Mouse (Mus musculus): ENCODE measurements around the gene Epb41.
A peak's percentile ranks its signal among the peaks of the same experiment; 100 is the strongest.

Epb41 gene

GRCm38 (mm10) chr4:131918711-131919500, 156.2 kb downstream of the Epb41 start:
- peak; percentile 97 for DNase-seq

GRCm38 (mm10) chr4:131918026-131918533, 157.0 kb downstream of the Epb41 start:
- DNase-seq: peak; percentile 91

DNA sequence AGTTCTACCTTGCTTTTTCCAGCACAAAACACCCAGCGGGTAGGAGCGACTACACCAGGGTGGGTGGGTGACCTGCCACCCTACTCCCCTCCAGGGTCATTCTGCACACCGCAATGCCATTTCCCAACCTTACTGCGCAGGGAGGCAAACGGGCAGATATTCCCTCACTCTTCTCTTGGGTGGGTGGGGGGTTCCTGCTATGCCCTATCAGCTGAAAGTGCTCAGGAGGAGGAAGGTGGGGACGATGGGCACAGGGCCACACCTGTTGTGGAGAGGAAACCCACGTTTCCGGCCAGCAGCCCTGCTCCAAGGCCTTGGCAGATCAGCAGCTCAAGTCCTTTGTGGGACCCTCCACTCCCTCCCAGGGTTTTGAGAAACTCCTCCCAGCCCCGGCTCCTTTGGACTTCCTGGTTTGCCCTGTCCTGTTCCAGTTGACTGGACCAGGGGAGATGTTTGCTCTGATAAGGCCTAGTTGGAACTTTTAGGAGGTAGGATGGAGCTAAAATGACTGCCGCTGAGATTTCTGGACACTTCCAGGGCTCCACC, 158.0 kb downstream of the Epb41 start:
- peak; percentile 95 for DNase-seq

DNA sequence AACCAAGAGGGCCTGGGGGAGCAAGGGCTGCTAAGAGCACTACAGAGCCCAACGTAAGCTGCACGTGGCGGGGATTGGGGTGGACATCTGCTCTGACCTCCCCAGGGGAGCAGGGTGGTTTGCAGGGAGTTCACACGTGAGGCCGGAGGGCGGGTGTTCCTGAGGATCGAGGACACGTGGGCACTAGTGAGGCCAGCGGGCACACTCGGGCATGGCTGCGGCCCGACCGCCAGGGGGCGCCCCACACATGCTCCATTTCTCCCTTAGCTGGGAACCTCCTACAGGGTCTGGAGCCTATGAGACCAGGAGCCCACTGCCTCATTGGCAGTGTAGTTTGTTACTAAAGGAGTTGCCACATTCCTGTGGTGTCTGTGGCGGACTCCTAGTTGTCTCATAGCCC, 158.7 kb downstream of the Epb41 start:
- DNase-seq: peak; percentile 98

GRCm38 (mm10) chr4:131915821-131916328, 159.2 kb downstream of the Epb41 start:
- peak; percentile 91 for DNase-seq

GRCm38 (mm10) chr4:131914891-131915469, 160.1 kb downstream of the Epb41 start:
- peak; percentile 91 for DNase-seq

GRCm38 (mm10) chr4:131914046-131914643, 161.0 kb downstream of the Epb41 start:
- DNase-seq: no peak

DNA sequence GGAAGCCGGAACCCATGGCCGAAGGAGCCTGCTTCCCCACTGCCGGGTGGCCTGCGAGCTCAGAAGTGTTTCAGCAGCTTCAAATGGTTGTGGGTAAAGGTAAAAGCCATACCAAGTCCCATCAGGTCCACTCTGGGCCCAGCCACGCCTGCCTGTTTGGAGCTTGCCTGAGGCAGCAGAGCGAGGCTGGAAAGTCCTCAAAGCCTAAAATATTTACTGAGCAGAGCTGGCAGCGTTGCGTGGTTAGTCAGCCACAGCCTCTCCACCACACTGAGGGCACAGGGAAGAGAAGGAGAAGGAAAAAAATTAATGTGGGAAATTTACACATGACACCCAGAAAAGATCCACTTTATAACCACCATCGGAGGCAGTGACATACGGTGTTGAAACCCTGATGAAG, 161.6 kb downstream of the Epb41 start:
- DNase-seq: no peak

- peak; percentile 83 for DNase-seq
These were observed 163.6 kb downstream of the Epb41 start for GRCm38 (mm10) chr4:131911521-131911920.

- DNase-seq: peak; percentile 97
These were observed 164.7 kb downstream of the Epb41 start for GRCm38 (mm10) chr4:131910237-131910994.

GRCm38 (mm10) chr4:131907912-131908311, 167.2 kb downstream of the Epb41 start:
- no peak for DNase-seq

DNA sequence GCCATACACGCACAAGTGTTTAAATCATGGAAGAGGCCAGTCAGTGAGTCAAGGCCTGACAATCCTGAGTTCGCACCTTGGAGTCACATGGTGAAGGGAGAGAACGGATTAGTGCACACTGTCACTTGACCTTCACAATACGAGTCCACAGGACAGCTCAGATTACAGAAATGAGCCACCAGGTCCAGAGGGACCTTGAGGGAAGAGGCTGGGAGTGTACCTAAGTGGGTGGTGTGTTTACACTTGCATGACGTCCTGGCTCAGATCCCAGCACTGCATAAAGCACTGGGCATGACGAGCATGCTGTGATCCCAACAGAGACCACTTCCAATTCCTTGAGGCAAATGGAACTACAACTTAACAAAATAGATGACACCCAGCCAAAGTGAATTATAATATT, 168.7 kb downstream of the Epb41 start:
- no peak for DNase-seq

GRCm38 (mm10) chr4:131904478-131904877, 170.6 kb downstream of the Epb41 start:
- DNase-seq: no peak

DNA sequence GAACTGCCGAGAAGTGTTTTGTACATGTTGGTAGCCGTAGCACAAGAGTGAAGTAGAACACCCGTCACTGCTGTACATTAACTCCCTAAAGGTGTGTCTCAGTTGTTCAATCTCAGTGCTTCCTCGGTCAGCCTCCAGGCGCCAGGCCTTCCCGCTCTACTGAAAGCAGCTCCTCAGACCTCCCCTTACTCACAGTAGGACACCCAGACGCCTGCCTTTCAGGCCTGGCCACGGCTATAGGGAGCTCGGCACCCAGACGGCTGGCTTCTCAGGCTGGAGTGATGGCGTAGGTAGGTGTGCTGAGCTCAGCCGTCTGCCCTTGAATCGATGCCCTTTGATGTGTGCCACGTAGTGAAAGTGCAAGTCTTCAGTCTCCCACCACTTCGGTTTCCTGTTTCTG, 174.0 kb downstream of the Epb41 start:
- peak; percentile 86 for DNase-seq

DNA sequence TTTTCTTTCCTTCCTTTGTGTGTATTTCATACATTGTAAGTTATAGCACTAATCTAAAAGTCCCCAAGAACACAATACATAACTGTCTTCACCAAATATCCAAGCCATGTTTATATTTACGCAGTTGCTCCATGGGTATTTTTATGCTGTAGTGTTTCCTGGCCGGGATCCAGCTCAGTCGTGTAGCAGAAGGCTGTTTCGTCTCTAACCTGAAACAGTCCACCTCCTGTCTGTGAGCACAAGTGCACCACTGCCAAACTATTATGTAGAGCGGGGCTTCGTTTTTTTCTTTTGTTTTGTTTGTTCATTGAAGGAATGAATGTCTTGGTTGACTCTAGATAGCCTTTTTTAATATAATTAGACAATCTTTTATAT, 176.0 kb downstream of the Epb41 start:
- peak; percentile 85 for DNase-seq

DNA sequence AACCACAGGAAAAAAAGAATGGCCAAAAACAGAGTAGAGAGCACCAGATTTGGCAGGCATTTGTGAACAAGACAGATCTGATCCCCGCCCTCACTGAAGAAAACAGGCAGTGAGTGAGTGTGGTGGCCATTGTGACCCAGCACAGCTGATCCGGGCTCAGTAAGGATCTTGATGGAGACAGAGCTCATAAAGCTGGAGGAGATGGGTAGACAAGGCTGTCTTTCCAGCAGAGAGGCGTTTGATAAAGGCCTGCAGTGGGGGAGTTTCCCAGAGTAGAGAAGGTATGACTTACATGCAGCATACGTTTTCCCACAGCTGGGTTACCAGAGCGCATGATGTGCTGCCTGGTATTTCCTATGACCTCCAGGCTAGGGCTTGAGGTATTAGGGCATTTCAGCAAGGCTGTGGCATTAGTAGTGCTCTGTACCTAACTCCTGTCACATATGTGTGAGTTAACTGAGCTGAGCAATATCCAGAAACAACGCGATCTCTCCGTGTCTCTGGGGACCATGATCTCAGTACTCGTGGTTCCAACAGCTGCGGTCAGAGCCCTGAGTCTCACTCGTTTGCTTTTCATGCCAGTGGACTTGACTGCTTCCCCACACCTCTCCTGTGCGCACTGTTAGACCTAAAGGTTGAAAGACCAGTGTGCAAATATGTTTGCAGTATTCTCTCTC, 176.5 kb downstream of the Epb41 start:
- peak; percentile 96 for DNase-seq

DNA sequence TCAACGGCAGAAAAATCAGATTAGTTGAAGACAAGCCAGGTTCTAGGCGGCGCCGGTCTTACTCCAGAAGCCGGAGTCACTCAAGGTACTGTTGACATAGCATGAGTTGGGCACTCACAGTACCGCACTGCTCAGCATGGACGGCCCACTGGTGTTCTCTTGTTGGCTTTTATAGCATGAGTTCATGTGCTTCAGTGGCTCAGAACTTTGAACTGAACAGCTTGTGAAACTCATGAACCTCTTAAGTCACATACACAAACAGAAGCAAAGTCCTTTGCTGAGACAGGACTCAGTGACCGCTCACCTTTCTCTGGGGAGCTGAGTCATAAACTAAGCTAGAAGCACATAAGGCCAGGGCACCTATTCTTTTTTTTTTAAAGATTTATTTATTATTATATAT, 177.3 kb downstream of the Epb41 start:
- no peak for DNase-seq

DNA sequence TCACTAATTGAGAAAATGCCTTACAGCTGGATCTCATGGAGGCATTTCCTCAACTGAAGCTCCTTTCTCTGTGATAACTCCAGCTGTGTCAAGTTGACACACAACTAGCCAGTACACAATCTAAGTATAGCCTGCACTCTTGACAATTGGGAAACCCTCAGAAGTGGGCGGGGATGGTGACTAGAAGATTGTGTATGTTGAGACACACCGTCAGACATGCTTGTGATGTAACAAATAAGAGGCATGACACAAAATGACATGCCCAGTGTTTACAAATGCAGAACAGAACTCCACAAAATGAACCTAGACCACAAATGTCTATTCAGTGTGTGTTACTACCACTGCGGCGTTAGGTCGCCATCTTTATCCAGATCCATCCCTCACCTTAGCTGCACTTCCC, 178.0 kb downstream of the Epb41 start:
- DNase-seq: no peak

GRCm38 (mm10) chr4:131890692-131891091, 184.4 kb downstream of the Epb41 start:
- DNase-seq: peak; percentile 42

GRCm38 (mm10) chr4:131888564-131888963, 186.6 kb downstream of the Epb41 start:
- DNase-seq: no peak

DNA sequence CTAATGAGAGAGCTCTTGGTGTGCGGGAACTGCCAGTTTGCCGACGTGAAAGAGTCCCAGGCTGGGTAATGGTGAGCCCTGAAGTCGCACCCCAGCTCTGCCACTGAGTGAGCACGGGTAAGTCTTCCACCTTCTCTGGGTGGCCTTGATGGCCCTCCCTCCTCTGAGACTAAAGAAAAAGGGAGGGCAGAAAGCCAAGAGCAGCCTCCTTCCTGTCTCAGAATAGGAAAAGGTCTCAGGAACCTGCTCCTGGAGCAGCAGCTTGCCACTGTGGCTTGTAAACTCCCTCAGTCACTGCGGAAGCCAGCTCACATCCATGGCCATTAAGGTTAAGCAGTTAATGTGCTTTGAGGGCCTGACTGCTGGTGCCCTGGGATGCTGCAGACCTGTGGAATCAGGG, 189.7 kb downstream of the Epb41 start:
- DNase-seq: peak; percentile 94

DNA sequence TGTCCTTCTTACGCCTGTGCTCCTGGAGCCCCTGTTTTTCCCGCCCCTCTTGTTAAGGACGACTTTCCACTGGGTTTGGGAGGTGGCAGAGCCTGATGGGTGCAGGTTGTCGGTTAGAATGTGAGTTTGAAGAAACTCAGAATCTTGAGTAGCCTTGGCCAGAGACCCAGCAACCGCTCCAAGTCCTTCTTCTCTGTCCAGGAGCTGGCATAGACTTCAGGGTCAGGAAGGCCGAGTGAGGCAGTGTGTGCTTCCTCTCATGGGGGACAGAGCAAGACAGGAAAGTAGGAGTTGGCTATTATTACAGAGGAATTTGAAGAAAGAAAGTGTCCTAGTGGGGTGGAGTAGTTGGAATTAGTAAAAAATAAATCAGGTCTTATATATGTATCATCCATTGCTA, 191.6 kb downstream of the Epb41 start:
- no peak for DNase-seq

Data from heart, adult 11 months (tissue).